Mouse (Mus musculus) large intestine, adult 2 months (tissue): ENCODE measurements around the gene Ppp3ca. TPM values are rescaled to one million over a fixed set of nuclear protein-coding genes. Genes with fewer than 3 reads are reported as not detected.

Experiments used
- DNase-seq: peaks from one replicate; pipeline ENCODE4 v3.0.0-alpha.2; 2012; ENCODE audit warnings: low read depth, low spot score
- WGBS: fragments of 180-500 bp; shearing (Covaris S2); methylation state at CpG from one replicate; pipeline ENCODE4 v1.1.7; 2018; 5-methylcytosine and 5-hydroxymethylcytosine counted together
- polyA plus RNA-seq: library from polyadenylated mRNA; depleted of rRNA; stranded (reverse); fragments of >200 nt; gene quantifications from 2 replicates; pipeline ENCODE4 v1.2.3, GENCODE M21; 2012

Gene Ppp3ca
- polyA plus RNA-seq, 1 experiment = 8.4 TPM

DNA sequence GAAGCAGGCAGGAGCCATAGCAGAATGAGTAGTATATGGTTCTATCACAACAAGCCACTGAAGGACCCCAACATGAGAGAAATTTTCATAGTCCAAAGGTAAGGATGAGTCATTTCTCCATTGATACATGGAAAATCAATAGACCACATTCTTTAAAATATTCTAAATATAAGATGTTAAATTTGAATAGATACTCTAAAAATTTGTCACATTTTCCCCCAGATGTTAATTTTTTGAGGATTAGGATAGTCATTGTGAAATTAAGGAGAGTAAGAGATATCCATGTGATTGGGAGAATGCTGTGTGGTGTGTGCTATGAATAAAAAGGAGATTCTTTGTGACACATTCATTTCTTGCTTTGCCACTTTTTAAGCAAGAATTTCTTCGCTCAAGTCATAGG is 281.9 kb downstream of the Ppp3ca start:
- WGBS = 85% methylated on average over 1 of the region's 1 CpGs
- DNase-seq = no peak

DNA sequence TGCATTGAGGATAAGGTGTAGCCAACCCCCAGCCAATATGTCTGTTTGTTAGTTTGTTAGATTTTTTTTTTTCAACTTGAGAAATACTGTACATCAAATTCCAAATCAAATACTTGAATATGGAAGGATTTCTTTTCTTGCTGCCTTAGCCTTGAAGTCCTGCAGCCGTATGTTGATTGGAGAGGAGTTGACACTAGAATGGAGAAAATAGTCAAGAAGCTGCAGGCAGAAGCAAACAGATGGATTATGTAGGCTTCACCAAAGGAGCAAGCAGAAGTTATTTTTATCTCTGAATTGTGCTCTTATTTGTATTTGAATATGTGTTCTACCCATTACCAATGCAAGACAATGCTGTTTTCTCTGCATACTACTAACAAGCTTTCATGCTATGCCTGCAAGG is 282.9 kb downstream of the Ppp3ca start:
- 84% methylated on average over 1 of the region's 1 CpGs for WGBS
- DNase-seq = no peak

- peak; percentile 24 for DNase-seq
- 68% methylated on average over 2 of the region's 2 CpGs for whole genome bisulfite sequencing
Observed at GRCm38 (mm10) chr3:136955043-136955442, 285.1 kb downstream of the Ppp3ca start.

GRCm38 (mm10) chr3:136960314-136960713 is 290.4 kb downstream of the Ppp3ca start:
- 35% methylated on average over 3 of the region's 3 CpGs for WGBS
- DNase-seq = peak; percentile 35

- DNase-seq = no peak
- WGBS = 90% methylated on average over 5 of the region's 5 CpGs
Observed at GRCm38 (mm10) chr3:136966786-136967185, 296.9 kb downstream of the Ppp3ca start.

DNA sequence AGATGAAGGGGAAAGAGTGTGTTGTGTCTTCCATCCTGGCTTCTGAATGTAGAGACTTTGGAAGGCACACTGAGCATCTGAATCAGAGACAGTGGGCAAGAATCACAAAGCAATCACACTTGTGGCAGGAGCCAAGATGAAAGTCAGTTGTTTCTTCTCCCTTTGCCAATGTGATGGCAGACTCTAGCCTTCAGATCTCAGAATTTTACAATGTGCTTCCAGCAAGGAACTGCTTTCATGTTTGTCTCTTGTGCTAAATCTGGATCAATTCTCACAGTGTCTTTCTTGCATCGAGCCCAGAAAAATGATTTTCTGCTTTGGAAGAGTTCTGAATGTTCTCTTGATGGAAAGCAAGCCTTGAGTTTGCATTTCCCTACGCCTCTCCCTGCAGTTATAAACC is 297.6 kb downstream of the Ppp3ca start:
- no peak for DNase-seq

GRCm38 (mm10) chr3:136969796-136970195 is 299.9 kb downstream of the Ppp3ca start:
- DNase-seq = no peak
- 20% methylated on average over 4 of the region's 4 CpGs for WGBS

More for the DNA sequence above, 297.6 kb downstream of the Ppp3ca start:
- WGBS = 80% methylated on average over 2 of the region's 2 CpGs

- no peak for DNase-seq
- 63% methylated on average over 1 of the region's 1 CpGs for whole genome bisulfite sequencing
Observed at GRCm38 (mm10) chr3:136977859-136978258, 307.9 kb downstream of the Ppp3ca start.

- no peak for DNase-seq
- WGBS = 85% methylated on average over 5 of the region's 5 CpGs
Observed at GRCm38 (mm10) chr3:136980915-136981588, 311.1 kb downstream of the Ppp3ca start.

GRCm38 (mm10) chr3:136981589-136981924 is 311.6 kb downstream of the Ppp3ca start:
- 86% methylated on average over 4 of the region's 4 CpGs for WGBS

GRCm38 (mm10) chr3:136982021-136982420 is 312.1 kb downstream of the Ppp3ca start:
- WGBS = 74% methylated on average over 11 of the region's 11 CpGs
- DNase-seq = no peak

More at GRCm38 (mm10) chr3:136981589-136981924, 311.6 kb downstream of the Ppp3ca start:
- DNase-seq = no peak

DNA sequence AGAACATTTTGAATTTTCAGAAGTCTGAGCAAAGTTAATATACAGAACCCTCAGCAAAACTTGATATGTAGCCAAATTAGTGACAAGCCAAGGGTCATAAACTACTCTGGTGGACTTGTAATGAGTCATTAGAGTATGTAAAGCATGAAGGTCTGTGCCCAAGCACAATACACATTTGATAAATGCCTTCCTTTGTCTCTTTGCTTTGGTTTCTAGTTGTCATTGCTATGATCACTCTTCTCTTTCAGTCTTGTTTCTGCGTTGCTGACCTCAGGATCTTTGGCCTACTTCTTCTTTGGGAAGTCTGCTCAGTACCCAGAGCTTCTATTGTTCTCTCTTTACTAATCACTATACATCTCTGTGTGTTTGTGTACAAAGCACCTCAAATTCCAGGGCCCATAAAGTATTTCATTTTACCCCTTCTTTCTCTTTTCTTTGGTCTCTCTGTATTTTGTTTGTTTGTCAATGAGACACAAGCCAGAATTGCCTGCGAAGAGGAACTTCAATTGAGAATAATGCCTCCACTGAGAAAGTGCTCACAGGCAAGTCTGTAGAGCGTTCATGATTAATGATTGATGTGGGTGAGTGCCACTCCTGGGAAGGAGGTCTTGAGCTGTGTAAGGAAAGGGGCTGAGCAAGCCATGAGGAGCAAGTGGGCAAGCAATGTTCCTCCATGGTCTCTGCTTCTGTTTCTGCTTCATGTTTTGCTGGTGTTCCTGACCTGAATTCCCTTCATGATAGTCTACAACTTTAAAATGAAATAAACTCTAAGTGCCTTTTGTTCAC is 316.4 kb downstream of the Ppp3ca start:
- no peak for DNase-seq
- 42% methylated on average over 3 of the region's 3 CpGs for WGBS
